Mouse (Mus musculus) gastrocnemius, adult 18-20 months (tissue): ENCODE measurements around the gene Zfp638. TPM values are rescaled to one million over a fixed set of nuclear protein-coding genes. Genes with fewer than 3 reads are reported as not detected.
"Not testable (repeated sequence)": the region's sequence is repeated elsewhere in the genome, so short reads cannot be mapped to it uniquely, and the experiment has no call there.

Experiments used
- DNase-seq: peaks from one replicate; pipeline ENCODE4 v3.0.0; 2021; ENCODE audit warnings: low spot score
- total RNA-seq, 2 experiments: library from RNA; stranded (reverse); gene quantifications; 2 replicates each; pipeline ENCODE4 v1.2.3; 2021

Zfp638 gene
- total RNA-seq, 2 experiments from 2014 or later, result 33.6 to 44.5 TPM

DNA sequence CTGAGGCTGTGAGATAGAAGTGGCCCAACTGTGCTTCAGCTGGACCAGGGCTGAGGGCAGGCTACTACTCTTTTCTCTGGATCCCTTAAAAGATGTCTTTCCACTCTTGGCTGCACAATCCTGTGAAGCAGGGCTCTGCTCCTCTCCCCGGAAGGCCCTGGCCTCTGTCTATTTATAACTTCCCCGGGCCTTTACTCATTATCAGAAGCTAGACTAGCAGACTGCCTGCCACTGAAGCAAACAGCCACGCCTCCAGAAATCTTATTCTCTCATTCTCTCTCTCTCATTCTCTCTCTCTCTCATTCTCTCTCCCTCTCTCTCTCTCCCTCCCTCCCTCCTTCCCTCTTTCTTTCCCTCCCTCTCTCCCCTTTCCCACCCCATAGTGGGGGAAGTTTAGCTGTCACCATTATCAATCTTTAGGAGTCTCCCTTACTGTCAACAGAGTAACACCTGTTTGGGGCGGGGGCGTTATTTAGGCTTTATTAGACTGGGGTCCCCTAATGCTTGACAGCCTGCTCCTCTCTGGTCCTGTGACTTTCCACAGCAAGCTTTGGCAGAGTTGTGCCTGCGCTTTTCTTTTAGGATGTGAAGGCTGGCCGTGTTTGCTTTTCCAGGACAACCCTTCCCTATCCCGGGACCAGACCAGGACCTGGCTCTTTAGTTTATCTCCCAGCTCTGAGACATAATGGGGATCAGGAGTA is 142.4 kb downstream of the Zfp638 start:
- DNase-seq, result no peak

DNA sequence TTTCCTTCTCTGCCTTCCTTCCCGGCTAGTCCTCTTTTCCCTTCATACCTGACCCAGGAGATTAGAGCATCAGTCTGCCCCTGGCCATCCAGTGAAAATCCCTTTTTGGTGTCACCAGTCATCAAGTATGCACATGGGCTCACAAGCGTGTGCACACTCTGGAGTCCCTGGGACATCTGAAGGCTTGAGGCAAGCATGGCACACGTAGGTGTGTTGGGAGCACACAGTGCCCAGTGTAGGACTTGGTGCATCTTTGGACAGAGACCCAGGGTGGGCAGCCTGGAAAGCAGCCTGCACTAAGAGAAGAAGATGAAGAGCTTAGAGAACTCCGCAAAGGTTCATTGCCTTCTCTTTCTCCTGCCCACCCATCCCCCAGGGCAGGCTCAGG is 143.0 kb downstream of the Zfp638 start:
- DNase-seq, result no peak

DNA sequence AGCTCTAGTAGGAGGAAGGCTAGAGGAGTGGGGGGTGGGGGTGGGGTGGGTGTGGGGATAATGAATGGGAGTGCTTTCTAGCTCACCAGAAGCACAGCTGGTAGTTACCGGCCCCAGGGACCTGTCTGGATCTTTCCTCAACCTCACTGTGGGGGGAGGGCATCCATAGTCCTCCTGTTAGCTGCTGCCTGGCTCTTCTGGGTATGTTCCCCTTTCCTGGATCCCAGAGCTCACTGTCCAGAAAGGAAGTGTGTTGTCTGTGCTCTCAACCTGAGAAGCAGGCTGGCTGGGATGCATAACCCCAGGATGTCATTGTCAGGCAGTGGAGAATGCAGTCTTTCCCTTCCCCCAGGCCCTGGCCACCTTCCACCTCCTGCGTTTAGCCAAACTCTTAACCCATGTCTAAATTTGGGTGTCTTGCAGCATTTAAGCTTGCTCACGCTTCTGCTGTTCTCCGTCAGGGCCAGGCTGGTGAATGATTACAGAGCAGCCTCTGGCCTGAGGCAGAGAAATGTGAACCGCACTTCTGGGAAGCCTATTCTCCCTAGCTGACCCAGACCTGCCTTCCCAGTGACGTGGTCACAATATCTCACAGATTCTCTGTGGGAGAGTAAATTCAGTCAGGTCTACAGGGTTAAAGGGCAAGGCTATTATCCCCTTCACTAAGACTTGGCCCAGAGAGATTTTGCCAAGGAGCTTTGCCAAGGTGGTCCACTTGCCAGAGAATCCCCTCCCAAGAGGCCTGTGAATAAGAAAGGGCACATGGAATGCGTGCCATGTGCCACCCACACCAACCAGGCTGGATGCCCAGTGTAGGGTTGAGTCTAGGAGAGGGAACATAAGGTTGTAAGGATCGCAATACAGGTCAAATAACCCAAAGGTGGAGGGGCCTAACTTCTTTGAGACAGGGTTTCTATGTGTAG is 143.7 kb downstream of the Zfp638 start:
- DNase-seq, result peak; percentile 79

DNA sequence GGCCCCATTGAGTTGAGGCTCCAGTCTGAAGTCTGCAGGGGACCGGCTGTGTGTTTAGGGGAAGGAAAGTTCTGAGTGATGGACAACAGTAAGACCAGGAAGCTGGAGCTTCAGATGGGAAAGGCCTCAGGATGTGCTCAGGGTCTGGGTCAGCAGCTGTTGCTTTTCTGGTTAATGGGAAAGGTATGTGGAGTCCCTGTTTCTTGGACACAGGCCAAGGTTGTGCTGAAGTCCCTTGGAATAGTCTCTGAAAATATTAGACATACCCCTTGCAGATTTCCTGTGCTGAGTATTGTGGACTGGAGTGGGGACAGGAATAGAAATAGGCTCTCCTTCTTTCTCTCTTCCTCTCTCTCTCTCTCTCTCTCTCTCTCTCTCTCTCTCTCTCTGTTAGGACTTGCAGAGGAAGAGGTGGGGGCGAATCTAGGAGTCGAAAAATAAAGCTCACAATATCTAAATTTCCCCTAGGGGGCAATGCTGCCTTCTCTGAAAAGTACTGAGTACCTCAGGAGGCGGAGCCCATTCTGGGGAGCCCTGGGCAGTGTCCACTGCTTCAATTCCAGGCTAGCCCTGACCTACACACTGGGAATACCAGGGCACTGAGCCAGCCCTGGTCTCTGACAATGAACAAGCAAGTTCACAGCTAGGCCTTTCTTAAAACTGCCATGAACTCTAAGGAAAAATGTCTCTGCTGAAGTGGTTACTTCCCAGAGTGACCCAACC is 148.2 kb downstream of the Zfp638 start:
- DNase-seq, result not testable (repeated sequence)

DNA sequence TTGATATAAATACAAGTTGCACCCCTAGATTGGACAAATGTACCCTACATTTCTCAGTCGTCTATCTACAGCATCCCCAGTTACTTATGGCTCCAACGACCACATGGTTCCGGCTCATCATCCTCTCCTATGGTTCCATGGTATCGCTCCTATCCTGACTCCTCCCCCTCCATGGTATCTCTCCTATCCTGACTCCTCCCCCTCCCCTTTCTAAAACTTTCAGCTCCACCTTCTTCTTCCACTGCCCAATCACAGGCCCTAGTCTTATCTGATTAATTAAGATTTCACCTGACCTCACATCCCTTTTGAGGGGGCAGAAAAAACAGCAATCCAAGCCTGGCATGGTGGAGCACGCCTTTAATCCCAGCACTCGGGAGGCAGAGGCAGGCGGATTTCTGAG is 149.9 kb downstream of the Zfp638 start:
- DNase-seq, result no peak

DNA sequence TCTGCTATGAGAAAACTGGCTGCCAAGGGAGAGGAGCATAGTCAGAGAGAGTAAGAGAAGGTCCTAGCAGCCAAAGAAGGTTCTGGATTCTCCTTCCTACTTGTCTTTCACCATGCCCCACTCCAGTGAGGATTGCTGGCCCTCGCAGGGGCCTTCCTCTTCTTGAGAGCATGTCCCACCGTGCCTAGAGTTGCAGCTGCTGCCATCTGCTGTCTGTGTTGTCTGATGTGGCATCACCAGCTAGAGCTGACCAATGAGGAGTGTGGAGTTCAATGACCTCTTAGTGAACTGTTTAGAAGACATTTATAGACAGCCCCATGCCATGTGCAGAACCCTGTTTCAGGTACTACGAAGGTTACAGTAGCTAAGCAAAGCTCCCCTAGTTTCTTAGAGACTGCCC is 150.5 kb downstream of the Zfp638 start:
- no peak for DNase-seq

DNA sequence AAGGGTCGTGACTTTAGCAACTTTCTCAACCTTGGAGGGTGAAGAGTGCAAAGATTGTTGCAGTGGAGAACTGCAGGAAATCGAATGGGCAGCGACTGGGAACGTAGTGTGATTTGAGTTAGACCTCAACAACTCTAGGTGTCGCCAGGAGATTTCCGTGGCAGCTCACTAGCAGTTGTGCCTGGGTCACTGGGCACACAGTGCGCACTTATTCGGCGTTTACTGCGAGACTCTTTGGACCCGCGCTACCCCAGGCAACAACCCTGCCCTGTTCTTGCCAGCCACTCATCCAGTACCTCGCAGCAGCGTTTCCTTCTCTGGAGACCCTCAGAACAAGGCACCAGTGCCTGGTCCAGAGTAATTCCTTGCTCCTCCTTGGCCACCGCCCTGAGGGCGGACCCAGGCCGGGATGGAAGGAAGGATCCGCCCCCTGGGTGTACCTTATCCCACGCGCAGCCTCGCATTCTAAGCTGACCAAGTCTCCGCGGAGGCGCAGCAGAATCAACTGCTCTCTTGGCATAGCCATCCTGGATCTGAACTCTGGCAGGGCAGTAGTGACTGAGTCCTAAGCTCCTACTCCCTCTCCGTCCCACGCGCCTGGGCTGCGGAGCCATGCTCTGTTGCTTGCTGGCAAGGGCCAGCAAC is 152.1 kb downstream of the Zfp638 start:
- peak; percentile 78 for DNase-seq

DNA sequence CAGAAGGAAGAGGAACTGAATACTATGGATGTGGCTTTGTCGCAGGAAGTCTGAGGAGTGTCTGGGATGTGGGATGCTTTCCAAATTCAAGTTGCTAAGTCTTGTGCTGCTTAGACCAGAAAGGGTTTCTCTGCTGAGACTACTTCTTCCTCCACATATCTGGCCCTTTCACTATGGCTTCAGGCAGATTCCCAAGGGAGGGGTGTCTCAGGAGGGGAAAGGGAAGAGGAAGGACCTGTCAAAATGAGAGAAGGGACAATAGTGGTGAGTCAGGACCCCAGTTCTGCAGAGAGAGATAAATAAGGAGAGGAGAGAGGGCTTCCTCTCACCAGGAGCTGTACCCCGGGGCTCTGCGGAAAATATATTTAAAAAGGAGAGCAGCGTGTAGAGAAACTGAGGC is 153.1 kb downstream of the Zfp638 start:
- no peak for DNase-seq

DNA sequence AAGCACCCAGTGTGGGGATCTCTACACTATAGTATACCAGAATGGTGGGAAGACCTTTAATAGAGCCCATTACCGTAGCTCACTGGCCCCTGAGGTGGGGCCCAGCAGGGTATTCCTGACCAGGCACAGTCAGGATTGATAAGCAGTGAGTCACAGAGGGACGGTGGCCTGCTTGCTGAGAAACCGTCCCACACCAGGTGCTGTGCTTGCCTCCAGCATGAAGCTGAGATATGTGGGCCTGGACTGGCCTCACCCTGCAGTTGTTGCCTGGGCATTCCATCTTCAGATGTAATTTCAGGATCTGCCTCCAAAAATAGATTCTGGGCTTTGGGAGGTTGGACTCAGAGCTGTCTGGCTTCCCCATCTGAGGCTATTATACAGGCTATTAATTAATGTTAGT is 155.1 kb downstream of the Zfp638 start:
- peak; percentile 72 for DNase-seq

DNA sequence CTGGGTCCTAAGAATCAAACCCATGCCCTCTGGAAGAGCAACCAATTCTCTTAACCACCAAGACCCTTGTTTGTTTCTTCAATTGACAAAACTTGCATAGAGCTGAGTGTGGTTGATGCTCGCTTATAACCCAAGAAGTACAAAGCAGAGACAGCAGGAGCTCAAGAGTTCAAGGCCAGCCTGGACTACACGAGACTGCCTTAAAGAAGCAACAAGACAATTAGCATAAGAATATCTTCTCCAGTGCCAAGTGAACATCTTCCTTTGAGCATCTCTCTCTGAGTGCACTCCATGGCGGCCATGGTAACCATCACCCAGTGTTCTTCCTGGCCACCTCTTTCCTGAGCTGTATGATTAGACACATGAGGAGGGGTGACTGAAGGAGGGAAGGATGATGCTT is 158.7 kb downstream of the Zfp638 start:
- DNase-seq, result no peak

DNA sequence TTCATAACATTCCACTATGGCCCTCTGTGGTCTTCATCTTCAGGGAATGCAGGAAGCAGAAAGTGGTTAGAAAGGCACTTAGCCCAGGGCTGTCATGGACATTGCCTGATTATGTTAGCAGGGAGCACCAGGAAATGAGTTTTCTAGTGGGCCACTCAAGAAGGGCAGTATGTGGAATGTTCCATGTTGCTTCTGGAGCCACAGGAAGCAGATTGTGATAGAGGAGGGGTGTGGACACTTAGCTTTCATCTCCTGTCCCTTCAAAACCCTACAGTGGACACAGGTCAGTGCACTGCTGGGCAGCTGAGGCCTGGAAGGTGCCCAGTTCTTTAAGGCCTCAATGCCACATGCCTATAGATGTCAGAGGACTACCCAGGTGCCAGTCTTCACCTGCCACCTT is 161.9 kb downstream of the Zfp638 start:
- DNase-seq, result no peak

DNA sequence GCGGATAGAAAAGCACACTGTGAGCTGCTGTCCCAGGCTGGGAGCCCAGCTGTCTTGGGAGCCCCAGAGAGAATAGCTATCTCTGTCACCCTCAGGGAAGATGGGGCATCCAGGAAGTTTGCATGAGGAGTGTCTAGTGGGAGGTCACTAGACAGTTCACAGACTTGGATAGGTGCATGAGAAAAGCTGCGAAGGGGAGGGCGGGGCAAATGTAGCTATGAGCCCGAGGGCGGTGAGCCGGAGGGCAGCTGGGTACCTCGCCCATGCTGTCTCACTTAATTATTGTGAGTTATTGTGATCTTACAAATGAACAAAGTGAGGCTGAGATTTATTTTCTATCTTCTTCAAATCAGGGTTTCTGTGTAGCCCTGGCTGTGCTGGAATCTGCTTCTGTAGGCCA is 162.9 kb downstream of the Zfp638 start:
- DNase-seq, result no peak

DNA sequence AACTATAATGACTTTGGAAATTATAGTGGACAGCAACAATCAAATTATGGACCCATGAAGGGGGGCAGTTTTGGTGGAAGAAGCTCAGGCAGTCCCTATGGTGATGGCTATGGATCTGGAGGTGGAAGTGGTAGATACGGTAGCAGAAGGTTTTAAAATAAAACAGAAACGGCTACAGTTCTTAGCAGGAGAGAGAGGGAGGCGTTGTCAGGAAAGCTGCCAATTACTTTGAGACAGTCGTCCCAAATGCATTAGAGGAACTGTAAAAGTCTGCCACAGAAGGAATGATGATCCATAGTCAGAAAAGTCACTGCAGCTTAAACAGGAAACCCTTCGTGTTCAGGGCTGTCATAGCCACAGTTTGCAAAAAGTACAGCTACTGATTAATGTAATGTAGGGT is 165.6 kb downstream of the Zfp638 start:
- not testable (repeated sequence) for DNase-seq

Other genes starting within 250 kb of the Zfp638 start
- not detected for gene Clec4f, start 210.9 kb upstream of the Zfp638 start, total RNA-seq
- gene Cd207, start 189.3 kb upstream of the Zfp638 start, total RNA-seq, result not detected
- gene Vax2, start 155.8 kb upstream of the Zfp638 start, total RNA-seq, result not detected
- not detected for gene Atp6v1b1, start 124.1 kb upstream of the Zfp638 start, total RNA-seq
- gene Ankrd53, start 104.5 kb upstream of the Zfp638 start, total RNA-seq, result not detected
- gene Tex261, start 91.3 kb upstream of the Zfp638 start, total RNA-seq, result 10 to 100 TPM; 41.1 to 55.3 TPM
- gene Nagk, start 72.1 kb upstream of the Zfp638 start, total RNA-seq, result 1 to 10 TPM; 4.5 to 8.6 TPM
- gene Paip2b, start 35.4 kb upstream of the Zfp638 start, total RNA-seq, result 100 to 1,000 TPM in 1 of 2 experiments, 10 to 100 TPM in 1; 97.9 to 101 TPM
- 10 to 100 TPM; 71.9 to 75.9 TPM for gene Dysf, start 141.5 kb downstream of the Zfp638 start, total RNA-seq